Mouse (Mus musculus) retina, embryonic 14.5 days (tissue): ENCODE results near the gene Rock2.
"Not testable (repeated sequence)": the region's sequence is repeated elsewhere in the genome, so short reads cannot be mapped to it uniquely, and the experiment has no call there.

Experiments used
- DNase-seq: peaks from one replicate; pipeline ENCODE4 v3.0.0-alpha.2; 2015; ENCODE audit warnings: low spot score

The Rock2 gene

DNA sequence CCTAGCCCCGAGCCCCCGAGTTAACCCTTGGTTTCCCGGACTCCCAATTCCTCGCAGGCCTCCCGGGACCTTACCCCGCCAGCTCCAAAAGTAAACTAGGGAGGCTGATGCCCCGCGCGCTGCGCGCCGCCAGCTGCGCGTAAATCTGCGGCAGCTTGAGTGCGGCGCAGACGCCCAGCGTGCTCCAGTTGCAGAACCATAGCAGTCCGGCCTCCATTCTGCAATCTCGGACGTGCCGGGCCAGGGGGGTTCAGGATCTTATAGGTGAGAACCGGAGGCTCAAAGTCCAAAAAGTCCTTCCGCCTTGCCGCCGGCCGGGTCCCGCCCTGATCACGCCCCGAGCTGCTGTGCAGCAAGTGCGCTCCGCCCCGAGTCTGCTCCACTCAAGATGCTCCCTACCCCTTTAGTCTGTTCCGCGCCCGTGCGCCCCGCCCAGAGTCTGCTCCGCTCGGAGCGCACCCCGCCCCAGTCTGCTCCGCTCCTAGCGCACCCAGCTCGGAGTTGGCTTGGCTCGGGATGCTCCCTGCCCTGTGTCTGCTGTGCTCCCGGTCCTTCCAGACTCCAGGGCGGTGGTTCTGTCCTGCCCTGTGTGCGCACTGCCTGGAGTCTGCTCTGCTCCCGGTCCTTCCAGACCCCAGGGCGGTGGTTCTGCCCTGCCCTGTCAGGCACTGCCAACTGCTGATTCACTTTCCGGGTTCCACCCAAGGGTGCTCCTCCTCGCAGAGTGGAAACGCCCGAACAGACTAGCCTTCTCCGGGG lies 105.2 kb downstream of the Rock2 start, which contains the start of gene Pqlc3:
Gene Pqlc3 (minus strand): TSS at position 670 of the 759 bp plus-strand sequence.
- peak; percentile 79 for DNase-seq

- no peak for DNase-seq
These were observed 105.9 kb downstream of the Rock2 start for GRCm38 (mm10) chr12:17000628-17001027.

GRCm38 (mm10) chr12:17001211-17001610 lies 106.5 kb downstream of the Rock2 start:
- no peak for DNase-seq

- no peak for DNase-seq
These were observed 114.8 kb downstream of the Rock2 start for GRCm38 (mm10) chr12:17009466-17009865.

DNA sequence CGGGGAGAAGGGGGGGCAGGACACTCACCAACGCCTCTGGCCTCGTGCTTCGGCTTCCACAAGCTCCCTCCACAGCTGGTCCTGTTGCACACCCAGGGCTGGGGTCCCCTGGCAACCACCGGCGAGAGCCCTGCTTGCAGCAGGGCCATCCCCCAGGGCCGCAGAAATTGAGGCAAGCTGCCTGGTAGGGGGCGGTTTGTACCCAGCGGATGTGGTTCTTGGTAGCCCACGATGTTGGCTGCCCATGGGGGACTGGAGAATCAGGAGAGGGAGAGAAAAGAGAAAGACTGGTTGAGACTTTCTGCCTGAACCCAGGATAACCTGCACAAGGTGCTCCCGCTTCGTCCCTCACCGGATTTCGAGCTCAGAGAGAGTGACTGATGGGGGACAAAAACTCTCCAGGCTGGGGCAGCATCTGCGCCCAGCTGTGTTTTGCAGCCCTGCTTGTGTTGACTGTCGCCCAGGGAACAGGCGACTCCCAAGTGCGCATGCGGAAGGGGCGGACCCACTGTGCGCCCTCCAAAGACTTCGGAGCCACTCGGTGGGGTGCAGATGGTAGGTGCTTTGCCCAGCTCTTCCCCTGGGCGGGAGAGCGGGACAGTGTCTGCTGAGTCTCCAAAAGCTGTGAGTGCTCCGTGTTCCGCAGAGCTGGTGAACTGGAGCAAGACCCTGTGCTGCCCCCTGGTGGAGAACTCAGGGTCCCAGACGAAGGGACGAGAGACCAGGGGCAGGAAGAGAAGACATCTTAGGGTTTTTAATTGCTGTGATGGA lies 116.6 kb downstream of the Rock2 start, which contains the start of gene 2410004P03Rik:
Gene 2410004P03Rik (minus strand): TSS at position 628 of the 771 bp plus-strand sequence.
- peak; percentile 85 for DNase-seq

GRCm38 (mm10) chr12:17012067-17012899 lies 117.6 kb downstream of the Rock2 start:
- no peak for DNase-seq

- DNase-seq, result no peak
These were observed 121.0 kb downstream of the Rock2 start for GRCm38 (mm10) chr12:17015711-17016110.

DNA sequence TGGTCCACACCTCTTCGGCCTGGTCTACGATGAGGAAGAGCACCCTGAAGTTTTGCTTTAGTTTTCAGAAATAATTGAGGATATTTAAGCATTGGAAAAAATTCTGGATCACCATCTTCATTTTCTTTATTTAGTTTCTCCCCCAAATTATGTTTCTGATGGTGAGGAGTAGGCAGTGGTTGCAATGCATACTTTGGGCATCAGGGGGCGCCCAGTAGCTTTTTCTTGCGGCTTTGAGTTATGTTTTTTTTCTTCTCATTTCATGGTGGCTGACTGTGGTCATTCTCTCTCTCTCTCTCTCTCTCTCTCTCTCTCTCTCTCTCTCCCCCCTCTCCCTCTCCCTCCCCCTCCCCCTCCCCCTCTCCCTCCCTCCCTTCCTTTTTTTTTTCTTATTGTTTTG lies 123.8 kb downstream of the Rock2 start:
- DNase-seq, result peak; percentile 84

DNA sequence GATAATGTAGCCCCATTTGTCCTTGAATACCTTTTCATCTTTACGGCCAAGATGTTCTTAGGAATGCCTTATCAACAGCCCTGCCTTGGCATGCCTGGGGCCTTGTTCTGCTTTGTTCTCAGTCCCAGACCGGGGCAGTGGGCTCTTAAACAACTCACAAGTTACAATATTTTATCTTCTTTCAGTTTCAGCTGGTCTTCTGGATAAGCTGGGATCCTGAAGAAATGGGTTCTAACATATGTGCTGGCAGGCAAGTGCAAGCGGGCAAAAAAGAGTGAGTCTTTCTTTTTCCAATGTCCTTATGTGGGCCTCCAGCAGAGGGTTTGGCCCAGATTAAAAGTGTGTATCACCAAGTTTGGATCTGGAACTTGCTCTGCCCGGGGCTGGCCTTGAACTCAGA lies 126.4 kb downstream of the Rock2 start:
- not testable (repeated sequence) for DNase-seq

- no peak for DNase-seq
These were observed 127.5 kb downstream of the Rock2 start for GRCm38 (mm10) chr12:17022145-17022544.

DNA sequence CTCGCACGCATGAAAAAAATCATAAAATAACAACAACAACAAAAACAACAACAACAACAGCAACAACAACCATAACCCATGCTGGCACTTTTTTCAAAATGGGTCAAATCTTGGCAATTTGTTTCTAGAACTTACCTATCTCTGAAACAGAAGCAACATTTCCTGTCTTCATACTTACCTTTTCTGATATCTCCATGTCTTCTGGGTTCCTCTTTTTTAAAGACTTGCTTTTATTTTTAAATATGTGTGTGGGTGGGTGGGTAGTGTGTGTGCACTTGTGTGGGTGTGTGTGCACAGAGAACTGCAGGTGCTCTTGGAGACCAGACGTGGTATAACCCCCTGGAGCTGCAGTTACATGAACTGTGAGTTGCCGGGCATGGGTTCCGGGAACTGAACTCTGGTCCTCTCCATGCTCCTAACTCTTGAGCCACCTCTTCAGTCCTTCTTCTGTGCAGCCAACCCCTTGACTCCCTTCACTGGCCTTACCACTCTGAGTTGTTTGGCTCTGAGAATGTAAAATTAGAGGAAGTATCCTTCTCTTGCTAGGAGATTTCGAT lies 129.9 kb downstream of the Rock2 start:
- no peak for DNase-seq

- peak; percentile 86 for DNase-seq
These were observed 138.2 kb downstream of the Rock2 start for GRCm38 (mm10) chr12:17032694-17033463.

DNA sequence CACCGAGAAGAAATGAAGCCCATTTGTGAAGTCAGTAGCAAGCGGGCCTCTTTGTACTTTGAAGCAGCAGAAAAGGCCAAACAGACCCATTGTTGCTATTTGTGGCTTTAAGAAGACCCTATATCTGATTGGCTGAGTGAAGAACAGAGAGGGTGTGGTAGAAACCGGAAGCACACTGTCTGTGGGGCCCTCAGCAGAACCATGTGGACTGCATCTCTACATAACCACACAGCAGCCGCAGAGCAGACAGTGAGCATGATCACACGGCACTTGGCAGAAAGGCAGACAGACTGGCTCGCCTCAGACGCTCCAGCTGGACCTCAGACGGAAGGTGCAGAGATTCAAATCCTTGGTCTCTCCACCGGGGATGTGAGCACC lies 138.8 kb downstream of the Rock2 start:
- DNase-seq, result no peak

DNA sequence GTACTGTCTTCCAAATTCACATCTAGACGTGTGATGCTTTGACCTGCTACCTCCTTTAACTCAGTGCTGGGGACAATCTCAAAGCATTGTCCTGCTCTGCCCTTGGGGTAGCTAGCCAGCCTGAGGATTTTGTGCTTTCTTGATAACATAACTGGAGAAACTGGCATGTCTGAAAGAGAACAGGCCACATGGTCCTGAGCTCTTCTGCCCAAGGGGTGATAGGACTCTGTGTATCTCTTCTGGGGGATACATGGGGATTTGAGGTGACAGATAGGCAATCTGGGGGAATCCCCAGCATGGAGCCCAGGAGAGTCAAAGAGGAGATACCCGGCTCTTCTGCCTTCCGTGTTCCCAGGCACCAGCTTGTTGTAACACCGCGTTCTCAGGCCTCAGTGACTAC lies 140.0 kb downstream of the Rock2 start:
- no peak for DNase-seq

DNA sequence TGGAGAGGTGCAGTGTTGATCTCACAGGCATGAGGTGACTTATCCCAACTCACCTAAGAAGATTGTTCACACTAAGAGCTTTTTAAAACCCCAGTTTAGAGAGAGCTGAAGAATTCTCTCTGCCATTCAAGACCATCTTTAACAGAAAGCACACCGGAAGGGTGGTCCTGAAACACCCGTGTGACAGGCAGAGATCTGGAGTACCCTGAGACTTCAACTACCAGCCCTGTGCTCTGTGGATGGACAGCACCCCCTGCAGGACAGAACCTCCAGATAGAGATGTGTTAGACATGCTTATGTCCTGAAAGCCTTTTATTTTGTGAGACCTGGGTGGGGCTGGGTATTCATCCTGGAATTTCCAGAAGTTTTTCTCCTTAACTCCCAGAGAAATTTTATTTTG lies 140.4 kb downstream of the Rock2 start:
- peak; percentile 67 for DNase-seq

DNA sequence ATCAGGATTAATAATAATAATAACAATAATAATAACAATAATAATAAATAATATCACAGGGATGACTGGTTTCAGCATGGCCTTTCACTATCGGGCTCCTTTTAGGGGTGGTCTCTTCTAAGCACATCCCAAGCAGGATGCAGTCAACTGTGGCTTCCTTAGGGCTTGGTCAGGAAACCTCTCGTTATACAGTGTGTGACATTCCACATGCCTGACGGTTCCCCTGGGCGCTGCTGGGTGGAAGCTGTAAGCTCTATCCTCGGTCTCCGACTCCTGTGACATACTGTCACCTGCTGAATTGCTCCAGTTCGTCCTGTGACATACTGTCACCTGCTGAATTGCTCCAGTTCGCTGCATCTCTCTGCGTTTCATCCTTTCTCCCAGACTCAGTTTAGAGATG lies 141.8 kb downstream of the Rock2 start:
- no peak for DNase-seq

DNA sequence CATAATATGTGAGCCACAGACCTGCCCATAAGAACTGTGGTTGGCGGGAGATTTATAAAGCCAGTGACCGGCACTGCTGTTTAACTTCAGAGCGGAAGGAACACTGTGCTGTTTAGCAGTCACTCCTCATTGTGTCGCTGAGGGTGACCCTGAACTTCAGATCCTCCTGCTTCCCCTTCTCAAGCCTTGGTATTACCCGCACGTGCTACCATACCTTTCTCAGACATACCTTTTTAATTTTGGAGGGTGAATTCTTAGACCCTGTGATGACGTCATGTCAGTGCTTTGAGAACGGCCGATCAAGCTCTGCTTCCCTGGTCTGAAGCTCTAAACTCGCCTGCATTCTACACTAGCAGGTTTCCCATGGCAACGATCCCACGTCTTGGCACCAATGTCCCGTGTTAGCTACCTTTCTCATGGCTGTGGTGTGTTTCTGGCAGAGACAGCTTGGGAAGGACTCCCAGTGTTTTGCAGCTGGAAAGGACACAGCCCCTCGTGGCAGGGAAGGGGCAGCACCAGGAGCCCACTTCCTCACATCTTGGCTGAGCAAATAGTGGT lies 142.4 kb downstream of the Rock2 start:
- no peak for DNase-seq
